Mouse (Mus musculus) ES-E14 (cell line): Measurements from ENCODE around the gene Ccdc173. TPM values are rescaled to one million over a fixed set of nuclear protein-coding genes. Genes with fewer than 3 reads are reported as not detected.

Experiments used
- DNase-seq: peaks from one replicate; pipeline ENCODE4 v3.0.0-alpha.2; 2013; ENCODE audit warnings: low read depth, low spot score
- H3K27ac ChIP-seq: 2 replicates; pipeline ENCODE4 v1.5.1; 2012; ENCODE audit warnings: low read depth, mild to moderate bottlenecking, low read length, moderate library complexity, mixed read lengths; ENCODE audit not compliant: poor library complexity, insufficient read depth, severe bottlenecking
- H3K36me3 ChIP-seq: 2 replicates; pipeline ENCODE4 v1.6.1; 2012; ENCODE audit warnings: mild to moderate bottlenecking, low read length, moderate library complexity, mixed read lengths; ENCODE audit not compliant: control insufficient read depth, poor library complexity, insufficient read depth, severe bottlenecking
- H3K4me1 ChIP-seq, 2 experiments: fragments of 150-350 bp in 1 of 2; sonication (generic) in 1 of 2; 2 replicates each; pipeline ENCODE4 v1.6.1; 2012; ENCODE audit warnings: low read length in 2 of 2, mild to moderate bottlenecking in 1 of 2, mixed read lengths in 1 of 2; ENCODE audit not compliant: control insufficient read depth in 2 of 2, insufficient read depth in 2 of 2, poor library complexity in 1 of 2
- H3K4me3 ChIP-seq, 2 experiments: fragments of 150-350 bp in 1 of 2; sonication (generic) in 1 of 2; 2 replicates each; pipeline ENCODE4 v1.5.1; 2012; ENCODE audit warnings: low read length in 2 of 2, low read depth in 1 of 2, mild to moderate bottlenecking in 1 of 2, mixed read lengths in 1 of 2; ENCODE audit not compliant: insufficient read depth in 1 of 2, poor library complexity in 1 of 2, severe bottlenecking in 1 of 2
- H3K9ac ChIP-seq: 2 replicates; pipeline ENCODE4 v1.6.1; 2012; ENCODE audit warnings: low read depth, mild to moderate bottlenecking, low read length, mixed read lengths; ENCODE audit not compliant: poor library complexity, insufficient read depth, severe bottlenecking
- H3K9me3 ChIP-seq: fragments of 150-350 bp; sonication (generic); 2 replicates; pipeline ENCODE4 v1.6.1; 2012; ENCODE audit warnings: low read depth, mild to moderate bottlenecking, low read length; ENCODE audit not compliant: control insufficient read depth, insufficient read depth
- CHD2 ChIP-seq: IDR thresholded peaks from 2 replicates; pipeline ENCODE4 v1.6.1; 2014; ENCODE audit warnings: mild to moderate bottlenecking, low read depth, low read length, inconsistent platforms
- HCFC1 ChIP-seq: IDR thresholded peaks from 2 replicates; pipeline ENCODE4 v1.6.1; 2012; ENCODE audit warnings: low read length, inconsistent platforms, borderline replicate concordance; ENCODE audit not compliant: insufficient read depth
- MAFK ChIP-seq: IDR thresholded peaks from 2 replicates; pipeline ENCODE4 v1.6.1; 2014; ENCODE audit warnings: mild to moderate bottlenecking, low read depth, low read length, inconsistent platforms; ENCODE audit not compliant: insufficient read depth
- ZC3H11A ChIP-seq: IDR thresholded peaks from 2 replicates; pipeline ENCODE4 v1.6.1; 2012; ENCODE audit warnings: low read depth, mild to moderate bottlenecking, inconsistent platforms, low read length, borderline replicate concordance
- ZNF384 ChIP-seq: IDR thresholded peaks from 2 replicates; pipeline ENCODE4 v1.6.1; 2012; ENCODE audit warnings: low read depth, low read length, inconsistent platforms
- in situ Hi-C, 2 experiments: fragments of 600-800 bp; cut with MboI; formaldehyde crosslinking; loops; one replicate each; pipeline ENCODE4 v1.15.1; 2025; ENCODE audit warnings: low sequenced_read_pairs in 2 of 2, inconsistent platforms in 1 of 2; ENCODE audit not compliant: unreplicated experiment in 2 of 2
- total RNA-seq: library from RNA; depleted of rRNA; stranded (reverse); fragments of 300-350 nt; gene quantifications from 2 replicates; pipeline ENCODE4 v1.2.3, GENCODE M21; 2012

The Ccdc173 gene
- total RNA-seq, 1 experiment = 0.98 TPM

DNA sequence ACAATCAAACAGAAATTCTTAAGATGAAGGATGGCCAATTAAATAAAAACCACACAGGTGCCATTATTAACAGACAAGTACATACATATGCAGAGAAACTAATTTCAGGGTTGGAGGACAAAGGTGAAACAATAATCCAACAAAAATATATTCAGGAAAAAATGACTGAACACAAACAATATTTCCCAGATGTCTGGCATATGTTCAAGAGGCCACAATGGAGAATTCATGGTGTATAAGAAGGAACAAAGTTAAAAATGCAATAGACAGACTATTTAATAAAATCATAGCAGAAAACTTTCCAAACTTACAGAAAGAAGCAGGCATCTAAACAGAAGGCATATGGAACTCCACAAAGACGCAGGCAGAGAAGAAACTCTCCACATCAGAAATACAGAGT is 24.7 kb downstream of the Ccdc173 start:
- in situ Hi-C loops = no loop called here
- Histone ChIP-seq H3K9ac (no peak overlapping the region), H3K36me3 (no peaks in the 10 kb centered on the region), H3K27ac (no peak overlapping the region), H3K9me3 (no peaks in the 10 kb centered on the region), H3K4me1 (peaks cover 0 to 5% of the 10 kb centered on the region in 2 experiments; a peak in 1 of 4 replicates), H3K4me3 (no peak overlapping the region)
- DNase-seq = no peak
- TF ChIP-seq ZC3H11A = no peak
- no peak for TF ChIP-seq CHD2
- TF ChIP-seq ZNF384 = no peak
- no peak for TF ChIP-seq MAFK
- TF ChIP-seq HCFC1 = no peak

DNA sequence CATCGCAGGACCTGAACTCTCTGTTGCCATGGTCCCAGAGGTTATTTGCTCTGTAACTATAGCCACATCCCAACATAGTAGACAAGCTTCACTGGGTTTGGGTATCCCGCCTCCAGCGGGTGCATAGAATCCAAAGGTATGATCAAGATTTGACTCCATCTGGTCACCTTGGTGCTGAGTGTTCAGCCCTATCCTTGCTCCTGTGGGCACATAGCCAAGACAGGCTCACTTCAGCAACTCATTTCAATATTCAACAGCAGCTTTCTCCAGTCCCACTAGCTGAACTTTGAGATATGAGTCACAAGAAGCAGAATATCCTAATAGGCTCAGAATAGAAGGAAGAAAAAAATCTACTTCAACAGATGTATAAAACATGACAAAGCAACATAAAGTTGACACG is 26.0 kb downstream of the Ccdc173 start:
- Histone ChIP-seq H3K9me3 (no peaks in the 10 kb centered on the region), H3K9ac (no peak overlapping the region; the same call in 1 of the 2 replicates), H3K4me3 (no peak overlapping the region), H3K36me3 (no peaks in the 10 kb centered on the region), H3K27ac (no peak overlapping the region), H3K4me1 (peaks cover 0 to 5% of the 10 kb centered on the region in 2 experiments; a peak in 1 of 4 replicates)
- in situ Hi-C loops = no loop called here
- TF ChIP-seq MAFK (no peak), CHD2 (no peak), ZC3H11A (no peak), HCFC1 (no peak), ZNF384 (no peak)
- DNase-seq = no peak

DNA sequence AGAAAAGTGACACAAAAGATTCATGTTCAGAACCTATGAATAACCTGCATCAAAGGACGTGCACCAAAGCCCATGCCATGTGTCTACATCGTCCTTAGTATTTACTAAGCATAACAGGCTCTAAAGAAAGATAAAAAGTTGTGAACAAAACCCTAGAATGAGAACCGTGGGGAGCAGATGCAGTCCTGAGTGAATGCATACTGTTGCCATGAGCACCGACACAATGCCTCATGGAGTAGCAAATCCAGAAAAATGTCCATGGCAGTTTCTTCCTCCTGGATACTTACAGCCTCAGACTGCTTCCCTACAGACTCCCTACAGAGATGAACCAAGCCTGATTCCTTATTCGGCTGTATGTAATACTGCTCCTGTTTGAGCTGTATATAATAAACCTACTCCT is 28.4 kb downstream of the Ccdc173 start:
- TF ChIP-seq CHD2 = no peak
- no peak for TF ChIP-seq ZC3H11A
- TF ChIP-seq HCFC1 = no peak
- no peak for TF ChIP-seq MAFK
- H3K36me3 ChIP-seq = no peaks in the 10 kb centered on the region
- in situ Hi-C loops = no loop called here
- H3K4me1 ChIP-seq = 0 out of 4 replicates have a peak, but pooled peaks cover 0 to 3% of the 10 kb centered on the region in 2 experiments
- H3K27ac ChIP-seq = no peak overlapping the region
- H3K9me3 ChIP-seq = no peaks in the 10 kb centered on the region
- no peak for DNase-seq
- H3K9ac ChIP-seq = no peak overlapping the region
- H3K4me3 ChIP-seq = no peak overlapping the region

DNA sequence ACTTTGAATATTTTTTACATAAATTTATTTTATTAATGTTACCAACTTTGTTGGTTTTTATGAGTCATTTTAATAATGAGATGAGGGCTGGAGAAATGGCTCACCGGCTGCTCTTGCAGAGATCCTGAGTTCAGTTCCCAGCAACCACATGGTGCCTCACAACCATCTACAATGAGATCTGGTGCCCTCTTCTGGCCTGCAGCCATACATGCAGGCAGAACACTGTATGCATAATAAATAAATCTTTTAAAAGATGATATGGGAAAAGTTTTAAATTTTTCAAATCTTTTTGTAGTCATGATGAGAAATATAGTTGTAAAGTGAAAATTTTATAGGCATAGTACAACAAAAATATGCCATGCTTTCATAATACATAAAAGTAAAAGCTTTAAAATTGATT is 44.3 kb downstream of the Ccdc173 start:
- H3K4me3 ChIP-seq = no peak overlapping the region
- H3K4me1 ChIP-seq = no peaks in the 10 kb centered on the region
- no peak overlapping the region for H3K9ac ChIP-seq
- H3K36me3 ChIP-seq = peaks cover 9% of the 10 kb centered on the region; the same call in 1 of the 2 replicates
- H3K27ac ChIP-seq = no peak overlapping the region
- in situ Hi-C loops = no loop called here
- no peaks in the 10 kb centered on the region for H3K9me3 ChIP-seq
- DNase-seq = no peak
- TF ChIP-seq HCFC1 = no peak
- no peak for TF ChIP-seq MAFK
- TF ChIP-seq ZNF384 = no peak
- TF ChIP-seq ZC3H11A = no peak
- TF ChIP-seq CHD2 = no peak

DNA sequence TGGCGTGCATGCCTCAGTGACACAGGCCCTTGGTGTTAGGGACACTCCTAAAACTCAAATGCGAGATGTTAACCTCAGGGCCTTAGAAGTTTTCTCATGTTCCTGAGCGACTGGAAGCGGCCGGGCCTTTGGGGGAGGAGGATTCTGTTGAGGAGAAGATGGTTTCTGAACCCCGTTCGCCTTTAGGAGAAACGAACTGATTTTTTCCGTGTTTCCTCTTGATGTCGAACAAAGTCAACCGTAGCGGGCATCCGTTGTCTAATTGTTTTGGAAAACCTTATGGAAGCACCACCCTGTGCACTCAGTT is 65.9 kb downstream of the Ccdc173 start:
- no peak overlapping the region; the same call in 1 of the 2 replicates for H3K27ac ChIP-seq
- peak overlapping the region; percentile 93 for H3K9ac ChIP-seq
- in situ Hi-C loops = no loop called here
- no peaks in the 10 kb centered on the region for H3K9me3 ChIP-seq
- TF ChIP-seq HCFC1 = no peak
- no peak for TF ChIP-seq ZC3H11A
- no peak for TF ChIP-seq CHD2
- TF ChIP-seq MAFK = no peak
- TF ChIP-seq ZNF384 = no peak
- peaks cover 0 to 4% of the 10 kb centered on the region in 2 experiments; a peak in 2 of 4 replicates for H3K4me1 ChIP-seq
- H3K4me3 ChIP-seq = peak overlapping the region; percentile 87 to 94
- DNase-seq = no peak
- H3K36me3 ChIP-seq = no peaks in the 10 kb centered on the region
